Mouse (Mus musculus) liver, adult 2 months (tissue): ENCODE data around the gene Sec11a. TPM values are rescaled to one million over a fixed set of nuclear protein-coding genes. Genes with fewer than 3 reads are reported as not detected.

Source experiments
- DNase-seq: peaks from one replicate; pipeline ENCODE4 v3.0.0-alpha.2; 2011; ENCODE audit warnings: low read depth, low spot score; ENCODE audit errors: extremely low read depth
- H3K27ac ChIP-seq: fragments of 200-500 bp; replicated peaks from 2 replicates; pipeline ENCODE4 v1.5.1; 2012; ENCODE audit warnings: low read depth, mild to moderate bottlenecking, control low read depth, inconsistent platforms, low read length; ENCODE audit not compliant: insufficient read depth
- H3K27me3 ChIP-seq: fragments of 200-500 bp; 2 replicates; pipeline ENCODE4 v1.6.1; 2012; ENCODE audit warnings: mild to moderate bottlenecking, moderate library complexity, low read length, inconsistent platforms; ENCODE audit not compliant: control insufficient read depth, insufficient read depth
- H3K36me3 ChIP-seq: fragments of 200-500 bp; 2 replicates; pipeline ENCODE4 v1.6.1; 2012; ENCODE audit warnings: low read length, inconsistent platforms; ENCODE audit not compliant: control insufficient read depth, insufficient read depth
- H3K4me1 ChIP-seq: fragments of 200-500 bp; 2 replicates; pipeline ENCODE4 v1.6.1; 2011; ENCODE audit warnings: low read length; ENCODE audit not compliant: control insufficient read depth, insufficient read depth
- H3K4me3 ChIP-seq: fragments of 200-500 bp; 2 replicates; pipeline ENCODE4 v1.5.1; 2011; ENCODE audit warnings: low read depth, mild to moderate bottlenecking, control low read depth, low read length, moderate library complexity; ENCODE audit not compliant: insufficient read depth
- H3K79me2 ChIP-seq: fragments of 200-500 bp; 2 replicates; pipeline ENCODE4 v1.6.1; 2012; ENCODE audit warnings: inconsistent platforms, mild to moderate bottlenecking, low read length, moderate library complexity; ENCODE audit not compliant: control insufficient read depth, insufficient read depth
- H3K9ac ChIP-seq: fragments of 200-500 bp; 2 replicates; pipeline ENCODE4 v1.6.1; 2012; ENCODE audit warnings: low read depth, mild to moderate bottlenecking, control low read depth, inconsistent platforms, low read length
- CTCF ChIP-seq: fragments of 200-500 bp; IDR thresholded peaks from 2 replicates; pipeline ENCODE4 v1.5.1; 2011; ENCODE audit warnings: low read depth, low read length, control low read depth
- POLR2A ChIP-seq: fragments of 200-500 bp; IDR thresholded peaks from 2 replicates; pipeline ENCODE4 v1.6.1; 2011; ENCODE audit warnings: low read length, control low read depth; ENCODE audit not compliant: insufficient read depth; ENCODE audit errors: extremely low read depth
- WGBS: fragments of 180-500 bp; shearing (Covaris S2); methylation state at CpG from one replicate; pipeline ENCODE4 v1.1.7; 2018; 5-methylcytosine and 5-hydroxymethylcytosine counted together
- polyA plus RNA-seq: library from polyadenylated mRNA; depleted of rRNA; stranded (reverse); fragments of >200 nt; gene quantifications from 2 replicates; pipeline ENCODE4 v1.2.3, GENCODE M21; 2012
- total RNA-seq: library from RNA; depleted of rRNA; stranded (reverse); fragments of >200 nt; gene quantifications from 2 replicates; pipeline ENCODE4 v1.2.3, GENCODE M21; 2014

The Sec11a gene
- total and polyA plus RNA-seq, 2 experiments, result 64.6 to 103 TPM

DNA sequence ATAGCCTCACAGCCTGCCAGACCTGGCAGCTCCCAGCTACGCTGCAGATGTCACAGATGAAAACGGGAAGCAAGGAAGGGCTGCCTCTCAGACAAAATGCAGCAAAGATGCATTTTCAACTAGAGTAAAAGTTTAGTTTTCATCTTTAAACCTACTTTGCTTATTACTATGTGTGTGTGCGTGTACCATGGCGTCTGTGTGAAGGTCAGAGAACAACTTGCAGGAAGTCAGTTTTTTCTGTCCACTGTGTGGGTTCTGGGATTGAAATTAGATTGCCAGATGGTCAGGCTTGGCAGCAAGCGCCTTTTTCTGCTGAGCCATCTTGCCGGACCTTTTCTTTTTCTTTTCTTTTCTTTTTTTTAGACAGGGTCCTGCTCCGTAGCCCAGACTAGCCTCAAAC, 53.4 kb downstream of the Sec11a start:
- Histone ChIP-seq H3K36me3 (peaks cover 12% of the 10 kb centered on the region; the same call in 1 of the 2 replicates), H3K4me1 (peaks cover 10% of the 10 kb centered on the region), H3K4me3 (no peak overlapping the region), H3K27ac (no peak overlapping the region), H3K27me3 (no peaks in the 10 kb centered on the region), H3K9ac (no peak overlapping the region), H3K79me2 (no peaks in the 10 kb centered on the region)
- TF ChIP-seq POLR2A (no peak), CTCF (no peak)
- 79% methylated on average over 7 of the region's 7 CpGs for WGBS
- no peak for DNase-seq

DNA sequence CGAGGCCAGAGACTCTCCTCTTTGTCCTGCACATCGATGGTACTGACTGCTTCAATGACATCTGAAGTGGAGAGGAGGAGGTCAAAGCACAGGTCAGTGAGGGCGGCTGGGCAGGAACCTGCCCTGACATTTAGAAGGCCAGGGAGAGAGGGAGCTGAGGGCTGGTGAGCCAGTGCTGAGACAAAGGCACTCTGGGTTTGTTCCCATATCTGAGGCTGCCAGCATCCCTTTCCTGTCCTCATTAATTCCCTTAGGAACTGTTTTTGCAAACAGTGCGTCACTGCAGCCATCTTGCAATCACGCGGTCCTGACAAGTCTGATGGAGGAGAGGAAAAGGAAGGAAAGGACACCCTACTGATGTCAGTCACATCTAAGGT, 53.8 kb downstream of the Sec11a start:
- H3K79me2 ChIP-seq, result no peaks in the 10 kb centered on the region
- WGBS, result 74% methylated on average over 6 of the region's 6 CpGs
- H3K9ac ChIP-seq, result no peak overlapping the region
- TF ChIP-seq CTCF (no peak), POLR2A (no peak)
- peaks cover 10% of the 10 kb centered on the region for H3K4me1 ChIP-seq
- H3K4me3 ChIP-seq, result no peak overlapping the region
- DNase-seq, result no peak
- no peak overlapping the region for H3K27ac ChIP-seq
- H3K36me3 ChIP-seq, result peaks cover 12% of the 10 kb centered on the region; the same call in 1 of the 2 replicates
- no peaks in the 10 kb centered on the region for H3K27me3 ChIP-seq

DNA sequence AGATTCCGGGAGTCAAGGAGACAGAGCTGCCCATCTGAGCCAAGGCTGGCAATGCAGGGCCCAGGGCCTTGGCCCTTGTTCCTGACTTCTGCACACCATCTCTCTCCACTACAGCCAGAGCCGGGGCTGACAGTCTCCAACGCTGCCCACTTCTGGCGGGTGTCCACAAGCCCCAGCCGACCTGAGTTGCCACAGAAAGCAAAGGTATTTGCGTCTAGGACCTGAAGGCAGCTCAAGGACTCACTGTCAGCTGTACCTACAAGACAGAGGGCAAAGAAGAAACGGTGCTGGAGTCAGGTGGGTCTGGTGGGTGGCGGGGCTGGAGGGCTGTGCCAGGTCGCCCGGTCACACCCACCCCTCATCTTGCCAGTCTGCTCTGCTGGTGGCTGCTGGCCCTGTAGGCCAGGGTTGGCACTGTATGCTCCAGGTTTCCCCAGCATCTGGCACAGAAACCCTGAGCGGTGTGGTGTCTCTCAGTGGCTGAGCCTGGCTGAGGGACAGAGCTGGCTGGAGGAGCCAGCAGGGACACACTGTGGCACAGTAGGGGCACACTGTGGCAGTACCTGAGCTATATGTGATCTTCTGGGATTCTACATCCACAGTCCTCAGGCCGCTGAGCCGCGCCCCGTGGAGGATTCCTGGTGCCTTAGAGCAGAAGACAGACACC, 54.4 kb downstream of the Sec11a start:
- Histone ChIP-seq H3K4me1 (peaks cover 9% of the 10 kb centered on the region), H3K36me3 (peaks cover 12% of the 10 kb centered on the region; the same call in 1 of the 2 replicates), H3K27me3 (no peaks in the 10 kb centered on the region), H3K9ac (no peak overlapping the region), H3K79me2 (no peaks in the 10 kb centered on the region), H3K27ac (no peak overlapping the region), H3K4me3 (no peak overlapping the region)
- TF ChIP-seq CTCF (no peak), POLR2A (no peak)
- 94% methylated on average over 15 of the region's 15 CpGs for WGBS
- no peak for DNase-seq

DNA sequence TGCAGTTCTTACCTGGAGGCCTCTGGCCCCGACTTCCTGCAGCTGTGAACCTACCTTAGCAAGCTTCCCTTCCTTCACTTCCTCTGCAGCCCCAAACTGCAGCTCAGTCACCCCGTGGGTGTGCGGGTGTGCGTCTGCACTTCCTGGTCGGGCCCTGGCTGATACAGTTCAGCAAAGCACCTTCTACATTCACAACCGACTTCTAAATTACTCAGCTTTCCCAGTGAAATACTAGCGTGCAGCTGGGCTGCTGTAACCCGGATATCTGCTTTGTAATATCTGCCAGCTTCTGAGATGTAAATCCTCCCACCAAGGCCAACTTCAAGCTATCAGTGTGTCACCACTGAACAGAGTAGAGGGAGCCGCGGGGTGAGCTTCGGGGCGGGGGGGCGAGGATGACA, 57.7 kb downstream of the Sec11a start:
- H3K4me3 ChIP-seq, result no peak overlapping the region
- H3K27me3 ChIP-seq, result no peaks in the 10 kb centered on the region
- no peak overlapping the region for H3K9ac ChIP-seq
- no peaks in the 10 kb centered on the region; the same call in 1 of the 2 replicates for H3K4me1 ChIP-seq
- DNase-seq, result no peak
- H3K36me3 ChIP-seq, result peaks cover 12% of the 10 kb centered on the region; the same call in 1 of the 2 replicates
- H3K27ac ChIP-seq, result no peak overlapping the region
- TF ChIP-seq CTCF, result no peak
- TF ChIP-seq POLR2A, result no peak
- WGBS, result 71% methylated on average over 13 of the region's 13 CpGs
- no peaks in the 10 kb centered on the region for H3K79me2 ChIP-seq

DNA sequence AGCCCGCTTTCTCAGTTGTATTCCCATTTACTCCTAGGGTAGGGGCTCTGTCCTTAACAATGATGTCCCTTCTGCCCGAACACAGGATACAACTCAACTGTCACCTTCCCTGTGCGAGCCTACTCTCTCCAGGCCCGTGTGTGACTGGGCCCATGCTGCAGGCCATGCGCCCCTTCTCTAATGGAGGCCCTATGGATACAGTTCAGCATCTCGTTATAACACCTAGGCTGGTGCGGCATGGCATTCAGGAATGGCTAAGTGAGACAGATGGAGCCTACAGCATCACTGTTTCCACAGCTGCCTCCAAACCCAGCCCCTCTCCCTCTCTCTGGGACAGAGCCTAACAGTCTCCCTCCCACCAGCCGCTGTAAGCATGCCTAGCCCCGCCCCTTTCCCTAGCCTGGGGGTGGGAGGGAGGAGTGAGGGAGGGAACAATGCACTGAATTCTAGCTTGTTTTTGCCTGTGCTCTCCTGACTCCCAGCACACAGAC, 58.5 kb downstream of the Sec11a start:
- no peaks in the 10 kb centered on the region for H3K79me2 ChIP-seq
- TF ChIP-seq CTCF (no peak), POLR2A (no peak)
- no peak overlapping the region for H3K9ac ChIP-seq
- H3K4me1 ChIP-seq, result no peaks in the 10 kb centered on the region; the same call in 1 of the 2 replicates
- H3K27ac ChIP-seq, result no peak overlapping the region
- H3K4me3 ChIP-seq, result no peak overlapping the region
- 65% methylated on average over 9 of the region's 9 CpGs for WGBS
- peaks cover 12% of the 10 kb centered on the region; the same call in 1 of the 2 replicates for H3K36me3 ChIP-seq
- no peaks in the 10 kb centered on the region for H3K27me3 ChIP-seq
- no peak for DNase-seq

DNA sequence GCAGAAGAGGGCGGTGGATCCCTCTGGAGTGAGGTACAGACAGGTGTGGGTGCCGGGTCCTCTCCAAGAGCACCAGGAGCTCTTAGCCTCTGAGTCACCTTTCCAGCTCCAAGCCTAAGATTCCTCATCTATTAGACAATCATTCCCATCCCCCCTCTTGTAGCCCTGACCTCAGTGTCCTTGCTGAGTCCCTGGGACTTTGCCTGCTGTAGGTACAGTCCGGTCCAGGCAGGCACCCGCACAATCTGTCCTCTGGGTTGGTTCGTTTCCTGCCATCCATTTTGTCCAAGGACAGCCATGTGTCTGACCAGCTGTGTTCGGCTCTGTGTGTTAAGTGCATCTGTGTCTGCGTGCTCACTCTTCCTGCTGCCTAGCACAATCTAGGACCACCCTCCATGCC, 59.0 kb downstream of the Sec11a start:
- no peaks in the 10 kb centered on the region for H3K27me3 ChIP-seq
- no peaks in the 10 kb centered on the region for H3K79me2 ChIP-seq
- H3K27ac ChIP-seq, result no peak overlapping the region
- WGBS, result 82% methylated on average over 7 of the region's 7 CpGs
- no peaks in the 10 kb centered on the region; the same call in 1 of the 2 replicates for H3K4me1 ChIP-seq
- H3K36me3 ChIP-seq, result peaks cover 12% of the 10 kb centered on the region; the same call in 1 of the 2 replicates
- no peak overlapping the region for H3K9ac ChIP-seq
- TF ChIP-seq POLR2A (no peak), CTCF (no peak)
- no peak overlapping the region for H3K4me3 ChIP-seq
- DNase-seq, result no peak
